Mouse (Mus musculus) right cerebral cortex, adult 18-20 months (tissue): ENCODE measurements around the gene Hspa4.
A peak's percentile ranks its signal among the peaks of the same experiment; 100 is the strongest.
"Not testable (repeated sequence)": the region's sequence is repeated elsewhere in the genome, so short reads cannot be mapped to it uniquely, and the experiment has no call there.

Experiments used
- DNase-seq: peaks from one replicate; pipeline ENCODE4 v3.0.0; 2022; ENCODE audit warnings: mixed read lengths

Hspa4 gene

DNA sequence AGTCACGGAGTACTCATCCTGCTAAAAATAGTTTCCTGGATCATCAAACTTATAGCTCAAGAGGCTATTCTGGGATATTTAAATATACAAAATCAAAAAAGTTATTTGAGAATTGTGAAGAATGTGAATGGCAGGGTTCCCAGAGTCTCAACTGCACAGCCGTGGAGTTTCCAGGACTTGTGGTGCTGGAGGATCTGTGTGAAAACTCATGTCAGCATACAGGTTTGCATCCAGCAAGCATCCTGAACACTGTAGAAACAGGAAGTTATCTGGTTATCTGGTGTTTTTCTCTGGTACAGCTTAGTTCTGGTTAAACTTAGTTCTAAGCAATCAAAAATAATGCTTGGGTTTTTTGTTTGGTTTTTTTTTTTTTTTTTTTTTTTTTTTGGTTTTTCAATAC, 6.7 kb upstream of the Hspa4 start:
- DNase-seq, result no peak

DNA sequence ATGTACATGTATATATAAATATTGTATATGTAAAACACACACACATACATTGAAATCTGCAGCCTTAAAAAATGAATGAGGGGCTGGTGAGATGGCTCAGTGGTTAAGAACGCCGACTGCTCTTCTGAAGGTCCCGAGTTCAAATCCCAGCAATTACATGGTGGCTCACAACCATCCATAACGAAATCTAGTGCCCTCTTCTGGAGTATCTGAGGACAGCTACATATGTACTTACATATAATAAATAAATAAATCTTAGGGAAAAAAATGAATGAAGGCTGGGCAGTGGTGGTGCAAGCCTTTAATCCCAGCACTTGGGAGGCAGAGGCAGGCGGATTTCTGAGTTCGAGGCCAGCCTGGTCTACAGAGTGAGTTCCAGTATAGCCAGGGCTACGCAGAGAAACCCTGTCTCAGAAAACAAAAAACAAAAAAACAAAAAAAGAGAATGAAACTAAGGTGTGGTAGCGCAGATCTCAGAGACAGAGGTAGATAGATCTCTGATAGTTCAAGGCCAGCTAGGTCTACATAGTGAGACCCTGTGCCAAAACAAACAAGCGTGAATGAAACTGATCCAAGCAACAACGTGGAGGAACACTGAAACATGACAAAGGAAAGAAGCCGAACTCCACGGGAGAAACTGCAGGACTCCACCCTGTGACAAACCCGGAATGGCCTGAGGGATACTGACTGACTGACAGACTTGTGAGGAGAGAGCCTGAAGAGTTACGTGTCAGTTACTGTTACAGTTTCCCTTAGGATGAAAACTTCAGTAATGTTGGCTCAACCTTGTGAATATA, 4.0 kb upstream of the Hspa4 start:
- DNase-seq, result no peak

GRCm38 (mm10) chr11:53301167-53301515, 884 bp upstream of the Hspa4 start:
- DNase-seq, result no peak

- peak; percentile 49 for DNase-seq
Observed at GRCm38 (mm10) chr11:53299551-53300329, 517 bp downstream of the Hspa4 start.

DNA sequence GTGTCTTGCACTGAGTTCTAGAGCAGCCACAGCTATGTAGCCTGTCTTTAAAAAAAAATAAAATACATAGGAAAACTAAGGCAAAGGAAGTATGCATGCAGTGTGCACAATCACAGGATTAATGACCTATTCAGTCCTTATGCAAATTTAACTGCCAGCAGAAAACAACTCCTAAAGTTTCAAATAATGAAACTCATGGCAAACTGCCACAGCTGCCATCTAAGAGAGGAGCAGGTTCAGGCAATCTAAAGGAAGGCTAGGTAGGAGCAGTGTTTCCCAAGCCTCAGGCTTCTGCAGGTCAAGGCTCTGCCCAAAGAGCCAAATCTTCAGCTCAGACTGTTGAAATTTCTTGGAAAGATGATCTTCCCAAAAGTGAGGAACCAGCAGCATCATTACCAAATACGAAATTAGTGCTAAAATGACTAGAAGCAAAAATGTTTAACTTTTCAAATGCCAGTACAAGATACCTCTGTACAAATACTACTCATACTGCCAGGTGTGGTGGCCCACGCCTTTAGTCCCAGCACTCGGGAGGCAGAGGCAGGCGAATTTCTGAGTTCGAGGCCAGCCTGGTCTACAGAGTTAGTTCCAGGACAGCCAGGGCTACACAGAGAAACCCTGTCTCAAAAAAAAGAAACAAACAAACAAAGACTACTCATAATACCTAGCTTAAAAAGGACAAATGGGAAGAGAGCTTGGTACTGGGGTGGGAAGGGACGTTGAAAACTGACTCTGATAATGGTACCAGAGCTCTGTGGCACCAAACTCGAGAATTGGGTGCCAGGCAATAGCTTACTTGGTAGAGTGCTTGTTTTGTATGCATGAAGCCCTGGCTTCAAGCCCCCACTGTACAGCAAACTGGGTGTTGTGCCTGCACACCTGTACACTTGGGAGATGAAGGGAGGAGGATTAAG, 2.1 kb downstream of the Hspa4 start:
- no peak for DNase-seq

DNA sequence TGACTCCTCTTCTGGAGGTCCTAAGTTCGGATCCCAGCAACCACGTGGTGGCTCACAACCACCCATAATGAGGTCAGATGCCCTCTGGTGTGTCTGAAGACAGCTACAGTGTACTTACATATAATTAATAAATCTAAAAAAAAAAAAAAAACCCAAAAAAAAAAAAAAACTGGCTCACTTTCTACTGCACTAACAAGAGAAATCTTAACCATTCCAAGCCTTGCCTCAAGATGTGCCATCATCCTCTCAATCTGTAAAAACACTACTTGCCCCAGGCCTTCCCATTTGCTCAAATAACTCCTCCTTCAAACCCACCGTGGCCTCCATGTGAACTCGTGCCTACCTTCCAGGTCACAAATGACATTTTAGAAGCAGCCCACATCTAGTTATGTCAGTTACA, 3.4 kb downstream of the Hspa4 start:
- no peak for DNase-seq

DNA sequence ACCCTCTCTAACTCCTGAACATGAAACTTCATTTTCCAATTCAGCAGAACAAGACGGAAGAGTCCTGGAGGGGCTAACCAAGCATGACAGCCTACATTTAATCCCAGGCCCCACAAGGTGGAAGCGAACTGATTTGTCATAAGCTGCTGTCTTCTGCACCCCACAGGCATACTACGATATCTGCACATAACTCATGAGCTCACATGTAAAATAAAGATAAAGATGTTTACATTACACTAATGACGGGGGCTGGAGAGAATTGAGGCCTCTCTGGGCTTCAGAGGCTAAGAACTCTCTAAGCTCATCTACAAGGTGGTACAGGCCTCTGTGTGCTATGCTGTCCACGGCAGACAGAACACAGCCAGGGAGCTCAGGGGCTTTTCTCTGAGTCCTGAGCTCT, 5.8 kb downstream of the Hspa4 start:
- no peak for DNase-seq

DNA sequence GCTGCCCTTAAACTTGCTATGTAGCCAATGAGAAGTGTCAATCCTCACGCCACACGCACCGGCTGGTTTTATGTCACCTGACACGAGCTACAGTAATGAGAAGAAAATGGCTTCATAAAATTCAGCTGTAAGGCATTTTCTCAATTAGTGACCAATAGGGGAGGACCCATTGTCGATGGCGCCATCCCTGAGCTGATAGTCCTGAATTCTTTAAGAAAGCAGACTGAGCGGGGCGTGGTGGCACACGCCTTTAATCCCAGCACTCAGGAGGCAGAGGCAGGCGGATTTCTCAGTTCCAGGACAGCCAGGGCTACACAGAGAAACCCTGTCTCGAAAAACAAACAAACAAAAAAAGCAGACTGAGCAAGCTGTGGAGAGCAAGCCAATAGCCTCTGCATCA, 9.4 kb downstream of the Hspa4 start:
- DNase-seq, result no peak

DNA sequence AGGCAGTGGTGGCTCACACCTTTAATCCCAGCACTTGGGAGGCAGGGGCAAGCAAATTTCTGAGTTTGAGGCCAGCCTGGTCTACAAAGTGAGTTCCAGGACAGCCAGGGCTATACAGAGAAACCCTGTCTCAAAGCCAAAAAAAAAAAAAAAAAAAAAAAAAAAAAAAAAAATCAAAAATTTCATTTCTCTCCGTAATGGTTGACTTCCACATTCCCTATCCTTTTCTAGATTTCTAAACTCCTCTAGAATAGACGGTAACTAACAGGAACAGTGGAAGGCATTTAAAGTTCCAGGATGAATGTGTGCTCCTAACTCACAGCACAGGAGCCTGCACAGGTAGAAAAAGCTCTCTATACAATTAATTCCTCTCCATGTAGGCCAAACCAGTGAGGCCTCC, 10.1 kb downstream of the Hspa4 start:
- not testable (repeated sequence) for DNase-seq

- DNase-seq, result no peak
Observed at GRCm38 (mm10) chr11:53285885-53286284, 14.4 kb downstream of the Hspa4 start.

- no peak for DNase-seq
Observed at GRCm38 (mm10) chr11:53278411-53278810, 21.8 kb downstream of the Hspa4 start.

DNA sequence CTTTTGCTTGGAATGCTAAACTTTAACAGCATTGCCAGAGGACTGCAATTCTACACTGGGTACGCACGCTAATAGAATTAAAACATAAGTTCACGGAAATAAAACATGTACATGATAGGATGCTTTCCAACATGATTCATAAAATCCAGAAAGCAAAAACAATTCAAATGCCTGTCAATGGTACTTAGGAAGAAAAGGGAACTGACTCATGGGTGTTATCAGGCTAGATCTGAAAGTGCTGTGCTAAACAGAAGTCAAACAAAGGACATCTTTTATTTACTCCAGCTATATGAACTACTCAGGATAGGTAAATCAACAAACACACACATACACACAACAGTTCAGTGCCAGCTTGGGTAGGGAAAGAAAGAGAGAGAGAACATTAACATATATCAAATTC, 24.9 kb downstream of the Hspa4 start:
- no peak for DNase-seq

DNA sequence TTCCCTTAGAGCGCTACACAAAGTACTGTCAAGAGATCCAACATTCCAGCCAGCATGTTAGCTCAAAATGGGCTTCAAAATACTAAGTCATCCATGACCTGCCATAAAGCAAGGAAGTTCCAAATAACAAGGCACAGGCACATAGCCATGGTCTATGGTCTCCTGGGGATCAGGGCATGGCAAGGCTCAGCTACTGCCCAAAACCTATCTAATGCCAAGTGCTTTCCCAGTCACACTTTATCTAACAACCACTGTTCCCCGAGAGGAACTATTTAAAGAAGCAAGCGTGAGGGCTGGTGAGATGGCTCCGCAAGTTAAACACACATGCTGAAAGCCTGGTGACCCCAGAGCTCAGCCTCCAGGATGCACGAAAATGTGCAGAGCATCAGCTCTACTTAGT, 26.9 kb downstream of the Hspa4 start:
- no peak for DNase-seq

- no peak for DNase-seq
Observed at GRCm38 (mm10) chr11:53269596-53269995, 30.7 kb downstream of the Hspa4 start.

GRCm38 (mm10) chr11:53260556-53260955, 39.7 kb downstream of the Hspa4 start:
- DNase-seq, result no peak

- DNase-seq, result no peak
Observed at GRCm38 (mm10) chr11:53260056-53260455, 40.2 kb downstream of the Hspa4 start.

DNA sequence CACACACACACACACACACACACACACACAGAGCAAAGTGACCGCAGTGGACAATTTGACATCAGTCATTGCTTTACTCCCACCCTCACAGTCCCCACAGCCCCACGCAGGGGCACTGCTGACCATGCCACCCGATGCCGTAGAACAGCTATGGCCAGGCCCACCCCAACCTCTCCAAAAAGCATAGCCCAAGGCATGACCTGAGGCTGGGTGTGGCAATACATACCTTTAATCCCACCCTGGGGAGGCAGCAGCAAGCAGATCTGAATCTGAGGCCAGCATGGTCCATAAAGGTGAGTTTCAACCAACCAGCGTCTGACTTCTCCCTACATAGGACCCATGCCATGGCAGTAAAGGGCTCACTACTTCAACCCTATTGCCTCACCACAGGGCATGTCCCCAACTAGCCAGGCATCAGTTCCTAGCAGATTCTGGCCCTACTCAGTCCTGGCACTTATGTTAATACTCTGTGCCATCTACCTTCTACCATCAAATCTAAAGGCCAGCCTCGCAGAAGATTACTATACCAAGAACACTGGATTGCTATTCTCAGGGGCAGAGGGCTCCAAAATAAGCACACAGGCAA, 41.1 kb downstream of the Hspa4 start:
- DNase-seq, result no peak

- DNase-seq, result no peak
Observed at GRCm38 (mm10) chr11:53256914-53257313, 43.3 kb downstream of the Hspa4 start.

DNA sequence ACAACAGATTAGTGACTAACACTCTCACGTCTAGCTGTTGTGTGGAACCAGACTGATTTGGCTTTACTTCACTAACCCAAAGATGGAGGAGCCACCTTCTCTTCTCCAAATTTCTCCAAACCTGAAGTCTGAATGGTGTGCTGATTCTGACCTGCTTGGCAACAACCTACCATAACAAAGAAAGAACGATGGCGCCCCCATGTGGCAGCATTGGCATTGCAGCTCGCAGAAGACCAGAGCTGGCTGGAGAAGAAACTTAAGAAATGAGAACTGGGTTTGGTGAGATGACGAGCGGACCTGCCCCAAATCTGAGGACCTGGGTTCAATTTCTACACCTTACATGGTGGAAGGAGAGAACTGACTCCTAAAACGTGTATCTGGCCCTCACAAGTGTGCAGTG, 45.3 kb downstream of the Hspa4 start:
- peak; percentile 75 for DNase-seq

DNA sequence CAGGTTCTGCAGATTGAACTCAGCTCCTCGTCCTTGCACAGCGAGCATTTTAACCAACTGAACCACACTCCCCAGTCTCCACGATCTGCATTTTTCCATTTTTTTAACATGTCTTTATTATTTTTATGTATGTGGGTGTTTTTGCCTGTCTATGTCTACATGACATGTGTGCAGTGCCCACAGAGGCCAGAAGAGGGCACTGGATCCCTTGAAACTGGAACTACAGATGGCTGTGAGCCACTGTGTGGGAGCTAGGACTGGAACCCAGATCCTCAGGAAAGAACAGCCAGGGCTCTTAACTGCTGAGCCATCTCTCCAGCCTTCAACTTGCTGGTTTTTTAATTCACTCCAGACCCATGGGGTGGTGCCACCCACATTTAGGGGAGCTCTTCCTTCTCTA, 45.8 kb downstream of the Hspa4 start:
- DNase-seq, result no peak

- DNase-seq, result no peak
Observed at GRCm38 (mm10) chr11:53252186-53253119, 47.8 kb downstream of the Hspa4 start.

DNA sequence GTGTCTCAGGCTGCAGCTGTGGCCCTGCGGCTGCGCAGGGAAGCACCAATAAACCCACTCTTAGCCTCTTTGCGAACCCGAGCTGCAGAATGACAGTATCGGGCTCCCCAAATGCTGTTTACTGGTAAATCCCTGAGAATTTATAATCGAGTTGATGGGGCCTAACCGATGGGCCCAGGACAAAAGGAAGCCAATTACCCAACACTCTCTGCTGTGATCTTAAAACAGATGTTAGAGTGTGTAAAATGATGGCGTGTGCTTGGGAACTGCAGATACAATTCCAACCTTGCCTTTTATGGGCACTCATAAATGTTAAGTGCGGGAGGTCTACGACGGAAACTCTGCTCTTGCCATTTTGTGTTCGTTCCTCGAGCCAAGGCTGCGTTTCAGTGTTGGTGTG, 49.5 kb downstream of the Hspa4 start:
- DNase-seq, result no peak
